Mouse (Mus musculus) bone marrow, adult 2 months (tissue): Measurements from ENCODE around the gene Echdc3. TPM values are rescaled to one million over a fixed set of nuclear protein-coding genes. Genes with fewer than 3 reads are reported as not detected.
A peak's percentile ranks its signal among the peaks of the same experiment; 100 is the strongest.

ENCODE experiments used
- H3K27ac ChIP-seq: fragments of 200-500 bp; 2 replicates; pipeline ENCODE4 v1.5.1; 2012; ENCODE audit warnings: low read depth, mild to moderate bottlenecking, control low read depth, inconsistent platforms, low read length; ENCODE audit not compliant: control insufficient read depth, poor library complexity, insufficient read depth
- H3K4me1 ChIP-seq: fragments of 200-500 bp; 2 replicates; pipeline ENCODE4 v1.6.1; 2011; ENCODE audit warnings: low read length; ENCODE audit not compliant: control insufficient read depth, insufficient read depth
- H3K4me3 ChIP-seq: fragments of 200-500 bp; replicated peaks from 2 replicates; pipeline ENCODE3; 2011; ENCODE audit warnings: mild to moderate bottlenecking, low read depth, low read length, control low read depth; ENCODE audit not compliant: control insufficient read depth
- CTCF ChIP-seq: fragments of 200-500 bp; IDR thresholded peaks from 2 replicates; pipeline ENCODE4 v1.5.1; 2011; ENCODE audit warnings: low read length, control low read depth; ENCODE audit not compliant: control insufficient read depth, insufficient read depth
- POLR2A ChIP-seq: fragments of 200-500 bp; IDR thresholded peaks from 2 replicates; pipeline ENCODE4 v1.6.1; 2011; ENCODE audit warnings: low read depth, mild to moderate bottlenecking, control low read depth, low read length, borderline replicate concordance; ENCODE audit not compliant: control insufficient read depth
- WGBS: fragments of 180-500 bp; shearing (Covaris S2); methylation state at CpG from one replicate; pipeline ENCODE4 v1.1.7; 2018; 5-methylcytosine and 5-hydroxymethylcytosine counted together
- polyA plus RNA-seq: library from polyadenylated mRNA; stranded (reverse); fragments of >200 nt; gene quantifications from 2 replicates; pipeline ENCODE4 v1.2.4, GENCODE M21; 2011; ENCODE audit warnings: low replicate concordance; ENCODE audit not compliant: missing spikeins, insufficient read depth, insufficient read length

Gene Echdc3
- polyA plus RNA-seq, 1 experiment, result not detected

DNA sequence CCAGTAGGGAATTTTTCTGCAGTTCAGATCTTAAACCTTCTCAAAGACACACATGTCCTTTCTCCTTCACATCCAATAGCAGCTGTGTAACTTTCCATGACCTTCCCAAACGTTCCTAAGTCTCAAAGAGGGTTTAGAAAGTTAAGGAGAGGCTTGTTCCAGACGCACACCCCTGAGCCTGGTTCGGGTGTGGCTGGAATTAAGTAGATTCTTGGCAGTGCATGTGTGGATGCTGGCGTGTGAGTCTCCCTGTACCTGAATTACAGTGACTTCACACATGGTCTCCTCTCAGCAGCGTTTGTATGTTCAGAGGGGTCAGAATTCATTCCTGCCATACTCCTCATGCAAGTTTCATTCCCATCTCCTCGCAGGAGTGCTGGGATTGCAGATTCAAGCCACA is 18.0 kb upstream of the Echdc3 start:
- 75% methylated on average over 6 of the region's 6 CpGs for WGBS
- Histone ChIP-seq H3K4me3 (no peak overlapping the region), H3K27ac (no peak overlapping the region), H3K4me1 (peaks cover 1% of the 10 kb centered on the region; the same call in 1 of the 2 replicates)
- TF ChIP-seq POLR2A (no peak), CTCF (no peak)

DNA sequence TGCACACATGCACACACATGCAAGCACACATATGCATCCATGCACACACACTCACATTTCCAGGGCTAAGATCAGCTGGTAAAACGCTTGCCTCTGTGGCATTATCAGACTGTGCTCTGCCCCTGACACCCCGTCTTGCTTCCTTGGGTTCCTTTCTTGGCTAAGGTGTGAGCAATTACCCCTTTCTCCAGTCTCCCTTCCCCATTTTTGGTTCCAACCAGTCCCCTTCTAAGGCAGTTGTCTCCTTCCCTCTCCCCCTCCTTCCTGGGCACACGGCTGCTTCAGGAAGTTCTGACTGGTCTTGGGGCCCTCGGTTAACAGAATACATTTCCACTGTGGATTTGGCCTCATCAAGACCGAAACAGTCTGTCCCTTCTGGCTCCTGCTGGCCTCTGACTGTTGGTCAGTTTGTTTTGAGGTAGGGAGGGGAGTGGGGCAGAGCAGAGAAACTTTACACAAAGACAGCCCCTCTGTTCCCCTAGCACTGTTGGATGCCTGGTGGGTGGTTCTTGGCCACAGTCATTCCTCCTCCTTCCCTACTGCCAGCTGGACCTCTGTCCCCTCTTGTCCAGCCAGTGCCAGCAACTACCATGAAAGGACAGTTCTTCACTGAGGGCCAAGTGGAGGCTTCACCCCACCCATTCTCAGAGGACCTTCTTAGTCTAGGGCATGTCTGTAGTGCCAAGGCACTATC is 16.9 kb upstream of the Echdc3 start:
- 19% methylated on average over 5 of the region's 5 CpGs for WGBS
- Histone ChIP-seq H3K4me3 (no peak overlapping the region), H3K27ac (no peak overlapping the region), H3K4me1 (peaks cover 1% of the 10 kb centered on the region; the same call in 1 of the 2 replicates)
- TF ChIP-seq CTCF, result no peak
- TF ChIP-seq POLR2A, result no peak

DNA sequence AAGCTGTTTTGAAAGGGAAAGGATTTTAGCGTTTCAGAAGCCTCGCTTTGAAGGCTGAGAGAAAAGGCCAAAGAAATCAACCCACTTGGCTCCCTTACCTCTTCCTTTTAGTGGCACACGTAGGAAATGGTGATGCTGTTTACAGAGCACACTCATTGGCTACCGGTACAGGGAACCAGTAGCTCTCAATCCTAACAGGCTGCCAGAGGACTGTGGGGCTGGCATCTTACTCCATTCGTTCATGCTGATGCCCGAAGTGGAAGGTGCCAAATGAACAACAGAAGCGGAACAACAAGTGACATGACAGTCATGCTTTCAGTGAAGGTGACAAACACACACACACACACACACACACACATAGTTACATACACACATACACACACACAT is 14.2 kb upstream of the Echdc3 start:
- peaks cover 1% of the 10 kb centered on the region; the same call in 1 of the 2 replicates for H3K4me1 ChIP-seq
- no peak overlapping the region for H3K27ac ChIP-seq
- WGBS, result 86% methylated on average over 7 of the region's 7 CpGs
- no peak overlapping the region for H3K4me3 ChIP-seq
- no peak for TF ChIP-seq POLR2A

DNA sequence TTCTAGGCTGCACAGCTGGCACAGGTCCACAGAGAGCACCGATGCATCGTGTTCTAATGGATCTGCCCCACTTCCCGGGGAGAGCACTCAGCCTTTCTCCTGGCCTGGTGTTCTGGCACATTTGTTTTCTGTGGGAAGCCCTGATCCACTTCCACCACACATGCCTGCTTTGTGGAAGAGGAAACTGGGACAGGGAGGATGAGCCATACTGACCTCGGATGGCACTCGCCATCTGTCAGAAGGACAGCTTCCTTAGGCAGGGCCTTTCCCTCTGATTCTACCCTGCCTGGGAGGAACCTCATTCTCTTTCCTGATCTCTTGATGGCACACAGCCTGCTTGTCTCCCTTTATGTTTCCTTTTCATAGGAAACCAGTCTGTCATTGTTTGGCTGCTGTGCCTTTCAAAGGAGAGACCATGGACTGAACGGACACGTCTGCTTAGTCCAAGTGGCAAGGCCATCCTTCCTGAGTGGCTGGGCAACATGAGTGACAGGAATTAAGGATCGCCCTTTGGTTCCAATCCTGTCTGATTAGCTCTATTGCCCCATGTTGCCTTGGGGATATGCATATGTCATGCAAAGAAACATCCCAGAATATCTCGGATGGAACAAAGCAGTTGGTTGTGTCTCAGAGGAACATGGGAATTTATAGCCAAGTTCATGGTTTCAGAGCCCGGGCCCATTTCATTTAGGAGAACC is 13.7 kb upstream of the Echdc3 start:
- no peak overlapping the region for H3K27ac ChIP-seq
- WGBS, result 88% methylated on average over 10 of the region's 10 CpGs
- H3K4me1 ChIP-seq, result peaks cover 1% of the 10 kb centered on the region; the same call in 1 of the 2 replicates
- no peak overlapping the region for H3K4me3 ChIP-seq
- TF ChIP-seq POLR2A, result no peak
- no peak for TF ChIP-seq CTCF

DNA sequence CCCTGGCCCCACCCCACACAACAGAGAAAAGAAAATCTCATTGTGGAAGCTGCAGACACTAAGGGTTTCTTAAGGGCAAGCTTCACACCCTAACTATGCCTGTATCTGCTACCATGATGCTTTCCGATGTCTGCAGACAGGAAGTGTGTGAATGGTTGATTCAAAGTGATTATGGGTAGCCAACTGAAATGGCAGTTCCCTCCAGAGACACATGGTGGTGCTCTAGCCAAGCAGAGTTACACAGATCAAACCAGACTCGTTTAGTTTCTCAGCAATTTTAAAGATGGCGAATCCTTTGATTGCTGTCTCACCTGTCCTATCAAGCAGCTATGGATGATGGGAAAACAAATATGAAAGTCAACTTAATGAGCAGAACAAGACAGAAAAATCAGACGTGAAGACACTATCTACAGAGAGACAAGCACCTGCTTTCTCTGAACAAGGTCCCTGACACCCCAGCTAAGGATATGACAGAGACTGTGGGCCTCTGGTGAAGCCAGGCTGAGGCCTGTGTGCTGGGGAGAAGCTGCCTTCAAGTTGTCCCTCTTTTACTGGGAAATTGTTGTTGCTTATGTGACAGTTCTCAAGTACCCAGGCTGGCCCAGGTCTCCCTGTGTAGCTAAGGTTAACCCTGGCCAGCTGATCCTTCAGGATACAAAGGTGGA is 7.4 kb upstream of the Echdc3 start:
- H3K4me3 ChIP-seq, result no peak overlapping the region
- H3K27ac ChIP-seq, result no peak overlapping the region
- H3K4me1 ChIP-seq, result no peaks in the 10 kb centered on the region
- WGBS, result 5% methylated on average over 4 of the region's 4 CpGs
- TF ChIP-seq POLR2A (no peak), CTCF (peak; percentile 42)

DNA sequence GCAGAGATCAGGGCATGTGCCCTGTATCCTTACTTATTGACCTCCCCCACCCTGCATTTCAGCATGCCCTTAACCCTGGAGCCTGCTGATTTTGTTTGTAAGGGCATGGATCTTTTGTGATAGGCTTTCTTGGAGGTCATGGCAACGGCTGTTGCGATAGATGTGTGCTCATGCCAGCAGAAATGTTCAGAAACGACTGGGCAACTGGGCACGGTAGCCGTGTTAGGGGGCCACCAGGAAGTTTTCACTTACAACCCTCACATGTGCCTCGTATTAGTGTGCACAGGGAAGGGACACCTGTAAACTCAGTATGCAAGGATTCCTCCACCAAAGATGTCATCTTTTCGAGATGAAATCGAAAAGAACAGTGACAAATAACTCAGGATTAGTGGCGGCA is 508 bp downstream of the Echdc3 start:
- 41% methylated on average over 9 of the region's 9 CpGs for WGBS
- Histone ChIP-seq H3K4me1 (peaks cover 3% of the 10 kb centered on the region; the same call in 1 of the 2 replicates), H3K27ac (no peak overlapping the region), H3K4me3 (peak overlapping the region; percentile 34)
- TF ChIP-seq CTCF (no peak), POLR2A (no peak)

DNA sequence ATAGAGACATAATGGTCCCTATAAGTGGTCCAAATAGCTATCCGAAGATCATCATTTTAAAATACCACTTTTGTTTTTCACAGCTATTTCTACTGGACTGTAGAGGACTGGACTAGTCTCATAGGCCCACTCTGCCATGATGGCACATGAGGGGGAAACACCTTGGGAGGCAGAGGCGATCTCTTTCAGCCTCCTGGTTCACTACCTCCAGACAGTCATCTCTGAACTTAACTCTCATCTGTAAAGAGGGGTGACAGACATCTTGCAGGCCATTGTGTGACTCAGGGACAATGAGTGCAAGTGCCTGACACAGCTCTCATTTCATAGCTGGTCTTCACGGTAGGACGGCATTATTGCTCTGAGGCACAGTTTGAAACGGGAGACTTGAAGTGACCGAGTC is 2.0 kb downstream of the Echdc3 start:
- no peak overlapping the region for H3K27ac ChIP-seq
- H3K4me3 ChIP-seq, result no peak overlapping the region
- WGBS, result 88% methylated on average over 6 of the region's 6 CpGs
- peaks cover 3% of the 10 kb centered on the region; the same call in 1 of the 2 replicates for H3K4me1 ChIP-seq
- TF ChIP-seq CTCF, result no peak
- no peak for TF ChIP-seq POLR2A

DNA sequence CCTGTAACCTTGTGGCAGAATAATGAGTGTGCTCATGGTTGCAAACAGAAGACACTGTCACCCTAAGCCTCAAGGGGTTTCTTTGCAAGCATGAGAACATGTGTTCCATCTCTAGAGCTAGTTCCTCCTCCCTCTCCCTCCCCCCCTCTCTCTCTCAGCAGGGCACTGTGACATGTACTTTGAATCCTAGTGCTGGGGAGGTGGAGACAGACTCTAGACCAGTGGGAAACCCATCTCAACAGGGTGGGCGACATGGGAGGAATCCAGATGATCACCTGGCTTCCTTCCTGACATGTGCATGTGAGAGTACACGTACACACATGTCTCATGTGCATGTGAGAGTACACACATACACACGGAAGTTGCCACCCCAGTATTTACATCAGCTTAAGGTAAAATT is 3.1 kb downstream of the Echdc3 start:
- no peak for TF ChIP-seq CTCF
- TF ChIP-seq POLR2A, result no peak
- Histone ChIP-seq H3K27ac (no peak overlapping the region), H3K4me3 (no peak overlapping the region), H3K4me1 (peaks cover 3% of the 10 kb centered on the region; the same call in 1 of the 2 replicates)
- WGBS, result 28% methylated on average over 3 of the region's 3 CpGs

DNA sequence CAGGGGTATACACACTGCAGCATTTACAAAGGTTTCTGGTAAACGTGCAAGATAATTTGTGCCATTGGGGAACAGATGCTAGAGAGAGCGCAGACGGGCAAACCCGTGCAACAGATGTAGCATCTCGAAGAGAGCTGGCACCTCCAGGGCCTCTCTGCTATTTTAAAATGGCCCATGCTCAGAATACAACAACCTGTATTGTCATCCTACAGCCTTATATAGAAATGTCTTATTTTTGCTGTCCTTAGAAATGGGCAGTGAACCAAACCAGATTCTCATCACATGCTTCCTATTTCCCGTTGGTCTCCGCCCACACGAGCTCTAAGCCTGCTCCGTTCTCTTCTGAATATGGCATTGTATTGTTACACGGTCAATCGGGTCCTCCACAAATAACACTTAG is 3.7 kb downstream of the Echdc3 start:
- Histone ChIP-seq H3K4me3 (no peak overlapping the region), H3K27ac (no peak overlapping the region), H3K4me1 (peaks cover 3% of the 10 kb centered on the region; the same call in 1 of the 2 replicates)
- WGBS, result 27% methylated on average over 11 of the region's 11 CpGs
- TF ChIP-seq CTCF (no peak), POLR2A (no peak)
